Mouse (Mus musculus): ENCODE data around the gene Lrch3. TPM values are rescaled to one million over a fixed set of nuclear protein-coding genes. Genes with fewer than 3 reads are reported as not detected.

Lrch3 gene
- total RNA-seq, 2 experiments from 2014 or later, result 12.1 to 37.8 TPM

GRCm38 (mm10) chr16:32973047-32973446 is 59.1 kb downstream of the Lrch3 start:
- ATAC-seq (replicated peaks; ENCODE audit: poor library complexity, severe bottlenecking), result no peak

- no peak for ATAC-seq (replicated peaks; ENCODE audit: poor library complexity, severe bottlenecking)
Observed at GRCm38 (mm10) chr16:32980227-32980626, 66.3 kb downstream of the Lrch3 start.

- no peak for ATAC-seq (replicated peaks; ENCODE audit: poor library complexity, severe bottlenecking)
Observed at GRCm38 (mm10) chr16:32981405-32981804, 67.5 kb downstream of the Lrch3 start.

- ATAC-seq (replicated peaks; ENCODE audit: poor library complexity, severe bottlenecking), result no peak
Observed at GRCm38 (mm10) chr16:32984631-32985030, 70.7 kb downstream of the Lrch3 start.

- no peak for ATAC-seq (replicated peaks; ENCODE audit: poor library complexity, severe bottlenecking)
Observed at GRCm38 (mm10) chr16:32992158-32992557, 78.3 kb downstream of the Lrch3 start.

GRCm38 (mm10) chr16:33005216-33005615 is 91.3 kb downstream of the Lrch3 start:
- ATAC-seq (replicated peaks; ENCODE audit: poor library complexity, severe bottlenecking), result no peak

- no peak for ATAC-seq (replicated peaks; ENCODE audit: poor library complexity, severe bottlenecking)
Observed at GRCm38 (mm10) chr16:33006888-33007287, 93.0 kb downstream of the Lrch3 start.

- ATAC-seq (replicated peaks; ENCODE audit: poor library complexity, severe bottlenecking), result no peak
Observed at GRCm38 (mm10) chr16:33007436-33007835, 93.5 kb downstream of the Lrch3 start.

GRCm38 (mm10) chr16:33010166-33010565 is 96.3 kb downstream of the Lrch3 start:
- ATAC-seq (replicated peaks; ENCODE audit: poor library complexity, severe bottlenecking), result no peak

GRCm38 (mm10) chr16:33013801-33014200 is 99.9 kb downstream of the Lrch3 start:
- ATAC-seq (replicated peaks; ENCODE audit: poor library complexity, severe bottlenecking), result no peak

GRCm38 (mm10) chr16:33014921-33015320 is 101.0 kb downstream of the Lrch3 start:
- ATAC-seq (replicated peaks; ENCODE audit: poor library complexity, severe bottlenecking), result no peak

- no peak for ATAC-seq (replicated peaks; ENCODE audit: poor library complexity, severe bottlenecking)
Observed at GRCm38 (mm10) chr16:33015396-33015907, 101.6 kb downstream of the Lrch3 start.

- no peak for ATAC-seq (replicated peaks; ENCODE audit: poor library complexity, severe bottlenecking)
Observed at GRCm38 (mm10) chr16:33015986-33016385, 102.1 kb downstream of the Lrch3 start.

GRCm38 (mm10) chr16:33017677-33018349 is 103.9 kb downstream of the Lrch3 start:
- ATAC-seq (replicated peaks; ENCODE audit: poor library complexity, severe bottlenecking), result no peak

- ATAC-seq (replicated peaks; ENCODE audit: poor library complexity, severe bottlenecking), result no peak
Observed at GRCm38 (mm10) chr16:33019117-33019770, 105.3 kb downstream of the Lrch3 start.

GRCm38 (mm10) chr16:33021381-33021780 is 107.5 kb downstream of the Lrch3 start:
- no peak for ATAC-seq (replicated peaks; ENCODE audit: poor library complexity, severe bottlenecking)

GRCm38 (mm10) chr16:33023750-33024149 is 109.8 kb downstream of the Lrch3 start:
- ATAC-seq (replicated peaks; ENCODE audit: poor library complexity, severe bottlenecking), result peak; percentile 91

- ATAC-seq (replicated peaks; ENCODE audit: poor library complexity, severe bottlenecking), result no peak
Observed at GRCm38 (mm10) chr16:33024456-33025104, 110.7 kb downstream of the Lrch3 start.

- ATAC-seq (replicated peaks; ENCODE audit: poor library complexity, severe bottlenecking), result no peak
Observed at GRCm38 (mm10) chr16:33026357-33026756, 112.5 kb downstream of the Lrch3 start.

- no peak for ATAC-seq (replicated peaks; ENCODE audit: poor library complexity, severe bottlenecking)
Observed at GRCm38 (mm10) chr16:33036006-33036405, 122.1 kb downstream of the Lrch3 start.

- no peak for ATAC-seq (replicated peaks; ENCODE audit: poor library complexity, severe bottlenecking)
Observed at GRCm38 (mm10) chr16:33042682-33043081, 128.8 kb downstream of the Lrch3 start.
